Mouse (Mus musculus): Measurements from ENCODE around the gene Btn2a2.

Btn2a2 gene

DNA sequence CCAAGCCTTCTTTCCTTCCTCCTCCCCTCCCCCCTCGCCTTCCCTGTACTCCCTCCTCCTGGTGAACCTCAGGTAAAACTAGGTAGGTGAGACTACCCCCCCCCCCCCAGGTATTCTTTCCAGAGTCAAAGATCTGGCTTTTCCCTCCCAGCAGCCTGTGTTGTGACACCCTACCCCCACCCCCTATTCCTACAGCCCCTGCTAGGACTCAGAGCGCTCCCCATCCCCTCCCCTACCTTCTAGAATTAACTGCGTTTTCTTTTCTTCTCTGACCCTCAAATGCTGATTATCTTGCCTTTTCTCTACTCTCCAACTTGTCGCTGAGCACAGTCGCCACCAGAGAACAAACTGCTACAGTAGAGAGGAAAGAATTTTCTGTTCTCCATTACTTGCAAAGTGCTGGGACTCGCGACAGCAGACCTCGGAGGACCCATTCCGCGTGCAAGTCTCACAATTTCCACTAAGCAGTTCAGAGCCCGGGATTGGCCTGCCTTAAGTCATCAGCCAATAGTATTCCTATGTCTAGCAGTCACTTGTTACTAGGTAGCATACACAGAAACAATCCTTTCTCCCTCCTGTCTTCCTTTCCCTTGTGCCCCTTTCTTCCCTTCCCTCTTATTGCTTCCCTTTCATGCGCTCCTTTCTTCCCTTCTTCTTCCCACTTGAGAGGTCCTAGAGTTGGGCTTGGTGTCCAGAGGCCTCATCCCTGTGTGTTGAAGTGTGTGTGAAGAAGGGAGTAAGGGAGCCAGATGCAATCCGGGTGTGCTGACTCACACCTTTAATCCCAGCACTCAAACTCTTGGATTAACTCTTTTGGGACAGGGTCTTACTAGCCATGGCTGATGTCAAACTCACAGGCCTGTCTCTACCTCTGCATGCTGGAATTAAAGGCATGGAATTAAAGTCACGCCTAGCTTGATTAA lies at the start of gene Btn2a2:
TSS of gene Btn2a2 (minus strand) at position 458 of the 923 bp plus-strand sequence.
- DNase-seq (ENCODE audit: low spot score in 2 of 2) = peak; percentile 59 to 81

DNA sequence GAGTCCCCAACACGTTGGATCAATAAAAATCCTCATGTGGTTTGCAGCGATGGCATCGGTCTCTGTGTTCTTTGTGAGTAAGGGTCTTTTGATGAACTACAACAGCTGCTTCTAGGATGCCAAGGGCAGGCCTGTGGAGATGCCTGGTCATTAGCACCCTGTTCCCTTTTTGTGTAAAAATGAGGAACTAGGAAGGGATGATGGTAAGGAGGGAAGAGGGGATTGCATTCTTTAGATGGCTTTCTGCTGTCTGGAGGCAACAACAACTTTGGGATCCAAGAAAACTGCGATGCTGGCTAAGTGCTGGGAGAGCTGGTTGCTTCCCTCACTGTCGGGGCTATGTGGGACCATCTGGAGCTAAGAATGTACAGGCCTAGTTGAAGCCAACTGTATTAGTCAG lies 49.6 kb upstream of the Btn2a2 start:
- no peak for DNase-seq (ENCODE audit: low spot score in 2 of 2)

DNA sequence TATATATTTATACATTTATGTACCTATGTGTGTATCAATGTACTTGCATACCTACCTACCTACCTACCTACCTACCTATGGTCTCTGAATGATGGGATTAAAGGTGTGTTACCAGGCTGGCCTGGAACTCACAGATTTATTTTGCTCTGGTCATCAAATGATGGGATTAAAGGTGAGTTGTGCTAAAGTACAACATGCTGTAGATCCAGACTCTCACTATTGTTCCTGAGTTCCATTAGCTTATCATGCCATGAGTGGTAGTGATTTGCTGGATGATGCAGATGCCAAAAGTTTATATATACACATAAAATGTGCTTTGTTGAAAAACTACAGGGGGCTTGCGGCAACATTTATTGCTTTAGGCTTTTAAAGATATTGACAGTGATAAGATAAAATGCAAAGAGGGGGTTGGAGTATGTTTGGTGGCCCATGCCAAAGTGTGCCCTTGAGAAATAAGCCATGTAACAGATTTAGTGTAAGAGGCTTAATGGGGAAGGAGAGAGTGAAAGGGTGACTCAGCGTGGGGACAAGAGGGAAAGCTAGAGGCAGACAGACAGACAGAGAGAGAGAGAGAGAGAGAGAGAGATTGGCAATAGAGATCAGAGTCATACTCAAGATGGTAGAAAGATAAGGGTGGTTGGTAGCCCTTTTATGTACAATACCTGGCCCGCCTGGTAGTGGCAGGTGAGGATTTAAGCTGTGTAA lies 48.5 kb upstream of the Btn2a2 start:
- DNase-seq (ENCODE audit: low spot score in 2 of 2) = no peak

DNA sequence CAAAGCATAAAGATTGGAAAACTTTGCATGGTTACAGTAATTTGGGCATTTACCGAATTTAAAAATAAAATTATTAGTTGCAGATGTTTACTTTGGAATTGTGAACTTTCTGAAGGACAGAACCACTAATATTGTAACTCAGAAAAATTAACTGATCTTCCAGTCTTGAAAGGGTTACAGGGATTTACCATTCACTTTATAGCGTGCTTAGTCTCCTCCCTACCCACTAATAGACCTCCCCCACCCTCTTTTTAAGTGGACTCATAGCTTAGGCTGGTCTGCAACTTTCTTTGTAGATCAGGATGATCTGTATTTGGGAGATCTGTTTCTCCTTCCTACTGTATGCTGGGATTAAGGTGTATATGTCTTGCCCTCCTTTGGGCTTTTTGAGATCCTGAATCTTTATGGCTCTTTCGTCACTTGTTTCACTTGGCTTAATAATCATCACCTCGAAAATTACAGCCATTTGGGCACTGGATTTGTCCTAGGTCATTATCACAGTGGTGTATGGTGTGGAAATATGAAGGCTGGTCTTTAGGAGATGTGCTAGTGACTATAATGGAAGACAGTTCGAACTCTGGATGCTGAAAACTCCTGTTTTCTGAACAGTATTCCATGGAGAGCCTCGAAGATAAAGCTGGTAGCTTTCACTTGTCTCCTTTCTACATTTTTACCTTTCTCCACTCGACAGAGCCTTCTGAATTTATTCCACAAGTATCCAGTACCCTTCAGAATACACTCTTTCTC lies 47.6 kb upstream of the Btn2a2 start:
- DNase-seq (ENCODE audit: low spot score in 2 of 2) = no peak

DNA sequence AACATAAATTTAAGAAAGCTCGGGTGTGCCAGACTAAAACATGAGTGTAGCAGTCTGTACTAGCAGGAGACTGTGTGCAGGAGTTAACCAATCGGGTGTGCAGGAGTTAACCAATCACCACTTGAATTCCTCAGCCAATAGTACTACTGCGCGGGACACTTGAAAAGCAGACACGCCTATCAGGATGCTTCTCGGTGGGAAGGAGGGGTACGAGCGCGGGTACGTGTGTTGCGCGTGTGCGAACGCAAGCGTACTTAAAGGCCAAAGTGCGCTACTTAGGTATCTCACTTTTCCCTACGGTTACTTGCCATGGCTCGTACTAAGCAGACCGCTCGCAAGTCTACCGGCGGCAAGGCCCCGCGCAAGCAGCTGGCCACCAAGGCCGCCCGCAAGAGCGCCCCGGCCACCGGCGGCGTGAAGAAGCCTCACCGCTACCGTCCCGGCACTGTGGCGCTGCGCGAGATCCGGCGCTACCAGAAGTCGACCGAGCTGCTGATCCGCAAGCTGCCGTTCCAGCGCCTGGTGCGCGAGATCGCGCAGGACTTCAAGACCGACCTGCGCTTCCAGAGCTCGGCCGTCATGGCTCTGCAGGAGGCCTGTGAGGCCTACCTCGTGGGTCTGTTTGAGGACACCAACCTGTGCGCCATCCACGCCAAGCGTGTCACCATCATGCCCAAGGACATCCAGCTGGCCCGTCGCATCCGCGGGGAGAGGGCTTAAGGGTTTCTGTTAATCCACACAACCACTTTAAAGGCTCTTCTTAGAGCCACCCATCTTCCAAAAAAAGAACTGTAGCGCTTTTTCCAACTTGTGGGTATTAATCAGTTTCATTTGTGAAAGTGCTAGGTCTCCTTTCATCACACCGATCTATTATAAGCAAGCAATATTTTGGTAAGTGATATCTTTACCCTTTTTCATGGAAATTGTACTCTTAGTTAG lies 46.7 kb upstream of the Btn2a2 start, which contains the start of gene Hist1h3g:
TSS of gene Hist1h3g (plus strand) at position 286 of the 939 bp plus-strand sequence.
- peak; percentile 86 to 94 for DNase-seq (ENCODE audit: low spot score in 2 of 2)

DNA sequence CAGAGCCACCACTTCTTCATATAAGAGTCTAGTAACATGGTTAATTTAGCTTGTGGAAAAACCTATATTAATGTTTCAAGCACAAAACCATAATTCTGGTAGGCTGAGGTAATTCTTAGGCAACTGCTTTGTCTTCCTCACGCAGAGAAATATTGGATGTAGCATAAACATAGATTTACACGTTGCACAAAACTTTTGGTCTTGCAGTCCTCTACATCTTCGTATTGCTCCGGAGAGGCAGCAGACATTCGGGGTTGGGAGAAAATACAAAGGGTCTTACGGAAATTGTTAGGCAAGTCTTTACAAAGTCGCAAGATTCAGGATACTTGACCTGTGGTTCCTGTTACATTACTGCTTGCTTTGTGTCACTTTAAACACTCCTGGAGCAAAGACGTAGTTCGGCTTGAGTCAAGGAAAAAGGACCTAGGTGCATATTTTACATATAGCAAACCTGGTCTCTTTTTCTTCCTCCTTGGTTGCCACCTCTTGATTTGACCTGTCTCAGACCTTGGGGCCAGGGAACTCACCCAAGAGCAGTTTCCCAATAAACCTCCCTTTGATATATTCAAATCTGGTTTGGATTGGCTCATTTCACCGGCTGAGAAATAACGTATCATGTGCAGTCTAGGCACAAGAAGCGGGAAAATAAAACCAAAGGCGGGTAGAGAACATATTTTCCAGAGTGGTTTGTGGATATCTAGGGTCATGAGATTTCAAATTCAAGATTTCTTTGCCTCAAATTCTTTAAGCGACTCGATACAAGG lies 45.9 kb upstream of the Btn2a2 start:
- DNase-seq (ENCODE audit: low spot score in 2 of 2) = no peak

DNA sequence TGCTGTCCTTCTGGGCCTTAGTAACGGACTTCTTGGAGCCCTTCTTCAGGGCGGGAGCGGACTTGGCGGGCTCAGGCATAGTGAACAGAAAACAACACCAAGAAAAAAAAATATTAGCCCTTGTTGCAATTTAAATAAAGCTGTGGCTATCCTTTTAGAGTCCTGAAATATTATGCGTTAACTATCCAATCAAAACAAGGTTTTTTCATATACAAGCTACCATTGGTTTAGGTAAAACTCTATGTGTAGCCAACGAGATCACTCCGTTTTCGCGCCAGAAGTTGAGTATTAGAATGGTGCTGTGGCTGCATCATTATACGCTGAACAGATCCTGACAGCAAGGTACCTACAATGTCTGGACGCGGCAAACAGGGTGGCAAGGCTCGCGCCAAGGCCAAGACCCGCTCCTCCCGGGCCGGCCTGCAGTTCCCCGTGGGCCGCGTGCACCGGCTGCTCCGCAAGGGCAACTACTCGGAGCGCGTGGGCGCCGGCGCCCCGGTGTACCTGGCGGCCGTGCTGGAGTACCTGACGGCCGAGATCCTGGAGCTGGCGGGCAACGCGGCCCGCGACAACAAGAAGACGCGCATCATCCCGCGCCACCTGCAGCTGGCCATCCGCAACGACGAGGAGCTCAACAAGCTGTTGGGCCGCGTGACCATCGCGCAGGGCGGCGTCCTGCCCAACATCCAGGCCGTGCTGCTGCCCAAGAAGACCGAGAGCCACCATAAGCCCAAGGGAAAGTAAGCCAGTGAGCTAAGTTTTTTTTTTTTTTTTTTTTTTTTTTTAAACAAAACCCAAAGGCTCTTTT lies 45.1 kb upstream of the Btn2a2 start, which contains the start of gene Hist1h2af:
TSS of gene Hist1h2af (plus strand) at position 347 of the 808 bp plus-strand sequence.
- DNase-seq (ENCODE audit: low spot score in 2 of 2) = peak; percentile 72 to 81

DNA sequence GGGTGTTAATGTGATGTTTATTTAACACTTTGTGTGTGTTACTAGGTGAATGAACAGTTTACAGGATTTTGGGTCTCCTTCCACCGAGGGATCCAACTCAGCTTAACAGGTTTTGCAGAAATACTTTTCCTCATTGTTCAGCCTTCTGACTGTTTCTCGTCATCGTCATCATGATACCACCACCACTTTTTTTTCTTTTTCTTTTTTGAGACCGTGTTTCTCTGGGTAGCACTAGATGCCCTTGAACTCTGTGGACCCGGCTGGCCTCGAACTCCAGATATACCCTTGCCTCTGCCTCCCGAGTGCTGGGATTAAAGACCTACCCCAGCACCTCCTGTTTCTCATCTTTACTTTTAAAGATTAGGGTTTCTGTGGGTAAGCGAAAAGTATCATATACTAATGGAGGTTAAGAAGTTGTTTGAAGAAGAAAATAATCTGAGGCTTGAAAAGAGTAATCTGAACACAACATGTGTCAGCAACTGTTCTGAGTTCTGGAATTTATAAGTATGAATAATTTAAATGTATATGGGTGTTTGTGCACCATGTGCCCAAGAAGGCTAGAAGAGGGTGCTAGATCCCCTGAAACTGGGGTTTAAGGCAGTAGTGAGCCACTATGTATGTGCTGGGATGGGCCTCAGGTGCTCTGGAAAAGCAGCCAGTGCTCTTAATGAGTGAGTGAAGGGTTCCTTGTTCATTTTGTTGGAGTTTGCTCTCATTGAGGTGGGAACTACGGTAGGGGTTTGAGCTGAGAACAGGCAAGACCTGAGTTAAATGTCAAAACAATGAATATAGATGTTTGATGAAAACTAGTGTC lies 43.8 kb upstream of the Btn2a2 start:
- DNase-seq (ENCODE audit: low spot score in 2 of 2) = no peak

DNA sequence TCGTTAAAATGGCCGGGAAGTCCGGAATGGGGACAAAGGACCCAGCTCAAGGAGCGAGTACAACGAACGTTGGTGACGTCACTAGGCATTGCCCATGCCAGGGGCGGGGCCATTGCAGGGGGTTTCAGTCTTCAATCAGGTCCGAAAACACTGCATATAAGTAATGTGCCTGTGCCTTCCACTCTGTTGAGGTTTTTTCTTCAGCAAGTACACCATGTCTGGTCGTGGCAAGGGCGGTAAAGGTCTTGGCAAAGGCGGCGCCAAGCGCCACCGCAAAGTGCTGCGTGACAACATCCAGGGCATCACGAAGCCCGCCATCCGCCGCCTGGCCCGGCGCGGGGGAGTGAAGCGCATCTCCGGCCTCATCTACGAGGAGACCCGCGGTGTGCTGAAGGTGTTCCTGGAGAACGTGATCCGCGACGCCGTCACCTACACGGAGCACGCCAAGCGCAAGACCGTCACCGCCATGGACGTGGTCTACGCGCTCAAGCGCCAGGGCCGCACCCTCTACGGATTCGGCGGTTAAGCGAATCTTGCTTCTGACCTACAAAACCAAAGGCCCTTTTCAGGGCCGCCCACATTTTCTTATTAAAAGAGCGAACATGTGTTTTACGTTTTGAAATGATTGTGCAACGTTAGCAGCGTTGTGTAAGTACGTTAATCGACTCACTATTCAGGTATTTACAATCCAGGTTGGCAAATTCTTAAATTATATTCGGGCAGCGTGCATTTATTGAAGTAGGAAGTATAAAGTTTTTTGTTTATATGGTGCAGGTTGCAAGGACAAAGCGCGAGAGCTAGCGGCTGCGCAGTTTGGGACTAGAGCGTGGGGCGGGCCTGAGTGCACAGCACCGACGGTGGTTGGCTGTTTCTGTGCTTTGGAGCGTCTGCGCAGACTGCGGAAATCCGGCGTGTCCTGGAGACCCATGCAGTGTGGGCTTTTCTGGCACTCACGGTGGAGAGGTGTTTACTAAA lies 42.5 kb upstream of the Btn2a2 start, which contains the start of gene Hist1h4h:
TSS of gene Hist1h4h (plus strand) at position 150 of the 975 bp plus-strand sequence.
- DNase-seq (ENCODE audit: low spot score in 2 of 2) = peak; percentile 95 to 97

DNA sequence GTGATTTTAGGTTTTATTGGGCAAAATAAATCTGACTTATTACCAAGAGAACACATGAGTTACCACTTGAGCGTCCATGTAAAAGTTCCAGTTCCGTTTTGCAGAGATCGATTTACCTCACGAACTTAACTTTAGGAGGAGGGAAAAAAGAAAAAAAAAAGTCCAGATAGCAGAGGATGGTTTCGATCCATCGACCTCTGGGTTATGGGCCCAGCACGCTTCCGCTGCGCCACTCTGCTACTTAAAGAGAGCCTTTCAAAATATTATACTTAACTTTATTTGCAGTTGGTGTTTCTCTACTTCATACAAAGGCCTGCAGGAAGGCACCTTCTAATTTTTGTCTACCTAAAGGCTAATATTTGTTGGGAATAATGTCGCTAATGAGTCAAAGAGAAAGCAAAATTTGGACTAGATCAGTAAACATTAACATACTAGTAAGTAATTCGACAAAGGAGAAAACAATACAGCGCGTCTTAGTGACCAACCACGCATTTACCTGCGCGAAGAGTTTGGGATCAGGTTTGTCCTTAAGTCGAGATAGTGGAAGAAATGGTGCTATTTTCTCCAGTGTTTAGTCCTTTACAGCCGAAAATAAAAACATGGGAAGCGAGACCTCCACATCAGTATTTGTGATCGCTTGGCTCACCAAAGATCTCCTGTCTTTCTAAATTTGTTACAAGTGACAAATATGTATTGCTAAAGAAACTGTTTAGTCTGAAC lies 41.7 kb upstream of the Btn2a2 start:
- DNase-seq (ENCODE audit: low spot score in 2 of 2) = peak; percentile 36 to 49

DNA sequence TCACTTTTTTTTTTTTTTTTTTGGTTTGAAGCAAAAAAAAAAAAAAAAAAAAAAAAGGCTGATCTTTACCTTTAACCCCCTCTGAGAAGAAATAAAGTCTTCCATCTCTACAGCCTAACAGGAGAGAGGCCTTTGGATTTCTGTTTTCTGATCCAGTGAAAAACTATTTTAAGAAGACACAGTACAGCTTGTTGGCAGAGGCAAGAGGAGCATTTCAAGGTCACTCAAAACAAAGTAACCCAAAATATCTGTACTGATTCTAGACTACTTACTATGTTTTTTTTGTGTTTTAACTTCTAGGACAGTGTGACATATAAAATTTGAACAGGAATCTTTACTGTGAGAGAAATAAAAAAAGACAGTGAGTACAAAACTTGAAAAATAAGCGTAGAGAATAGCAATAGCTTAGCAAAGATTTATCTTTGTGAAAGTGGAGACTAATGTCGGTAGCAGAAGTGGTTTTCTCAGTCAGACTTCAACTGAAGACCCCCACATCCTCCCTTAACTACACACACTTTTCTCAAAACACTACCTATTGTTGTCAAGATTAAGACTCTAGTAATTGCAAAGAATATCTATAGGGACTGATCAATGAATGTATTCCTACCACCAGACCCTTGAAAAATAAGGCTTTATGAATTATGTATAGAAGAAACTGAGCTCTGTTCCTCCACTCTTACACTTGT lies 41.0 kb upstream of the Btn2a2 start:
- DNase-seq (ENCODE audit: low spot score in 2 of 2) = no peak

DNA sequence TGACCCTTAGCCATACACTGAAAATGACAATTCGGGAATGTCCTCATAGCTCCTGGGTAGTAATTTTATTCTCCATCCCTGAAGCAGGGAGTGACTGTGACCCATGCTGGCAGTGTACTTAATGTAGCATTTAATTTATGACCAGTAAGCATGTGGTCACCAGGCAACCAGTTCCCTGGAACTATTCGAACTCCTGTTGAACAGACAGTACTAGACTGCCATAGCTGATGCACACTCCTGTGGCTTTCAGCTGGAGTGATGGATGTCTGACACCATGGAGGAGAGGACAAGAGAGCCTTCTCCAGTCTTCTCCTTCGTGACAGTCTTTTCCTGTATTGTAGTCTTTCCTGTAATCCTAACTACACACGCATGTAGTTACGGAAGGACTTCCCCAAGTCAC lies 40.3 kb upstream of the Btn2a2 start:
- no peak for DNase-seq (ENCODE audit: low spot score in 2 of 2)

DNA sequence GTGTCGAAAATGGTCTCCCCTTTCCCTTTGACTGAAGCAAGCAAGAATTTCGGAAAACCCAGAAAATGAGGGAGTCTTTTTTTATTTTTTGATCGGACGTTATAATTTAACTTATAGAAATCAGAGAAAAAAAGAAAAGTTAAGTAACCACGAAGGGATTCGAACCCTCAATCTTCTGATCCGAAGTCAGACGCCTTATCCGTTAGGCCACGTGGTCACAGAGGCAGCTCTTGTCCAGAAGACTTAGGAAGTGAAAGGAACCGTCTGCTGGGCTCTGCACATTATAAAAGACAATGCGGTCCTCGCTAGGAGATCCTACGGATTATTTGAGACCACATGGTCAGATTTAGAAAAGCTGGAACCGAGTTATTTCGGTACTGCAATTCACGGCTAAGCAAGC lies 37.7 kb upstream of the Btn2a2 start:
- peak; percentile 84 to 88 for DNase-seq (ENCODE audit: low spot score in 2 of 2)

DNA sequence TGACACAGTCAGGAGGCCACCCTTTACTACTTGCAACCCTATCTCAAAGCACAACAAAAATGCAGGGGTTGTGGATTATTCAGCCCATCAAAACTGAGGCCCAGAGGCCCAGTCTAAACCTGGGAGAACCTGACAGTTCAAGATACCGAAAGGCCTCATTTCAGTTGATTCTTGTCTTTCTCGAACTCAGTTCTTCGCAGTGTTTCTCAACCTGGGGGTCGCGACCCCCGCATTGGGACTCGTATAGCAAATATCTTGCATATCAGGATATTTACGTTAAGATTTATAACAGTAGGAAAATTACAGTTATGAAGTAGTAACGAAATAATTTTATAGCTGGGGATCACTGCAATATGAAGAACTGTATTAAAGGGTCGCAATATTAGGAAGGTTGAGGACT lies 37.2 kb upstream of the Btn2a2 start:
- DNase-seq (ENCODE audit: low spot score in 2 of 2) = no peak

DNA sequence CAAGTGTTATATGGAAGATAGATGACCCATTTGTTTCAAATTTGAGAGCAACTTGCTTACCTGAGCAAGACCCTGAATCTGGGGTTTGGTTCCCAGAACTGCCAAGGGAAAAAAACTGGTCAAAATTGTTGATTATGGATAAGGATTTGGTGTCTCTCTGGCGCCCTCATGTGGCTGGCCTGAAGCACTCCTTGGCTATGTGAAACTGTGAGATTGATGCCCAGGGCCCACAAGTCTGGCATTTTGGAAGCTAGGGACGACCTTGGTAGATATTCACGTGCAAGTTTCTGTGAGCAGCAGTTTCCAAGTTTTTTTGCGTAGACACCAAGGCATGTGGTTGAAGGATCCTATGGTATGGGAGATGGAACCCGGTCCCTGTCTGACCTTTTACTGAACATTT lies 36.0 kb upstream of the Btn2a2 start:
- peak in 1 of 2 experiments; percentile 26 for DNase-seq (ENCODE audit: low spot score in 2 of 2)

DNA sequence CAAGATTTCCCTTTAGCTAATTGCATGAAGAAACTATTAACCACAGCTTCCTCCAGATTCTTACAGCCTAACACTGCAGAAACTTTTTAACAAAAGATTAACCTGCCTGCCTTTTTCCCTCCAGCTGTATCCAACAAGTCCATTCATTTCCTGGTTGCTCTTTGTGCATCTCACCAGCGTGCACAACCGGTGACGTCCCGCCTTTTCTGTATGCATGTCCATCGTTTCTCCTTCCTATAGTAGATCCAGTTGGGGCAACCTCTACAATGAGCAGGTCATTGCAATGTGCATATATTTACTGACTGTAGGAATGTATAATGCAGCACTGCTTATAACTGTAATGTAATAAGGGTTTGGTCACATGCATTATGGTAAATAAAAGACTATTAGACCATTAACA lies 35.3 kb upstream of the Btn2a2 start:
- DNase-seq (ENCODE audit: low spot score in 2 of 2) = no peak

All from right cerebral cortex, postnatal 36 days (tissue).